Mouse (Mus musculus) limb, embryonic 11.5 days (tissue): Measurements from ENCODE around the gene Borcs7. TPM values are rescaled to one million over a fixed set of nuclear protein-coding genes. Genes with fewer than 3 reads are reported as not detected.

Experiments
- ATAC-seq: fragments of 200-750 bp; cut with Nextera tagmentation; 2 replicates; pipeline ENCODE4 v1.8.0; 2017; ENCODE audit warnings: low read depth; ENCODE audit not compliant: insufficient number of reproducible peaks, low FRiP score, low TSS enrichment
- DNase-seq: peaks from one replicate; pipeline ENCODE4 v3.0.0-alpha.2; 2015; ENCODE audit warnings: low spot score
- H3K27ac ChIP-seq: fragments of 300-500 bp; sonication (generic); replicated peaks from 2 replicates; pipeline ENCODE4 v1.5.1; 2014; ENCODE audit warnings: low read depth, mild to moderate bottlenecking, low read length
- H3K27me3 ChIP-seq: fragments of 300-500 bp; sonication (generic); 2 replicates; pipeline ENCODE4 v1.6.1; 2014; ENCODE audit warnings: mild to moderate bottlenecking, low read length, mixed read lengths; ENCODE audit not compliant: control insufficient read depth, insufficient read depth
- H3K36me3 ChIP-seq: fragments of 300-500 bp; sonication (generic); 2 replicates; pipeline ENCODE4 v1.6.1; 2014; ENCODE audit warnings: mild to moderate bottlenecking, low read length, moderate library complexity, mixed read lengths; ENCODE audit not compliant: control insufficient read depth, insufficient read depth
- H3K4me1 ChIP-seq: fragments of 300-500 bp; sonication (generic); 2 replicates; pipeline ENCODE4 v1.6.1; 2014; ENCODE audit warnings: low read length, mixed read lengths; ENCODE audit not compliant: control insufficient read depth, insufficient read depth
- H3K4me2 ChIP-seq: fragments of 300-500 bp; sonication (generic); 2 replicates; pipeline ENCODE4 v1.6.1; 2014; ENCODE audit warnings: low read depth, mild to moderate bottlenecking, moderate library complexity; ENCODE audit not compliant: severe bottlenecking
- H3K4me3 ChIP-seq: fragments of 300-500 bp; sonication (generic); 2 replicates; pipeline ENCODE4 v1.5.1; 2014; ENCODE audit warnings: low read depth, low read length
- H3K9ac ChIP-seq: fragments of 300-500 bp; sonication (generic); 2 replicates; pipeline ENCODE4 v1.6.1; 2014; ENCODE audit warnings: mild to moderate bottlenecking, low read length
- H3K9me3 ChIP-seq: fragments of 300-500 bp; sonication (generic); 2 replicates; pipeline ENCODE4 v1.6.1; 2016; ENCODE audit warnings: low read length; ENCODE audit not compliant: control insufficient read depth
- WGBS: fragments of 180-500 bp; shearing (Covaris S2); extraction: QIAGEN DNeasy Blood & Tissue Kit; methylation state at CpG from one replicate; pipeline ENCODE4 v1.1.7; 2014; 5-methylcytosine and 5-hydroxymethylcytosine counted together
- polyA plus RNA-seq: library from polyadenylated mRNA; unstranded; fragments of >200 nt; fragmentation: Nextera tagmentation; extraction: Ambion mirVana; gene quantifications from 2 replicates; pipeline ENCODE4 v1.2.1, GENCODE M21; 2014

Gene Borcs7
- polyA plus RNA-seq, 1 experiment from 2014 or later = 11.8 TPM

- H3K27ac ChIP-seq = no peak overlapping the region
- DNase-seq (no peak), ATAC-seq (no peak)
- H3K4me3 ChIP-seq = no peak overlapping the region
- 82% methylated on average over 9 of the region's 9 CpGs for WGBS
- H3K9me3 ChIP-seq = no peaks in the 10 kb centered on the region
- H3K36me3 ChIP-seq = no peaks in the 10 kb centered on the region
- H3K27me3 ChIP-seq = no peaks in the 10 kb centered on the region
- no peak overlapping the region for H3K4me2 ChIP-seq
- H3K4me1 ChIP-seq = no peaks in the 10 kb centered on the region
- no peak overlapping the region for H3K9ac ChIP-seq
Observed at GRCm38 (mm10) chr19:46744681-46745080, 55.0 kb downstream of the Borcs7 start.

- H3K27me3 ChIP-seq = no peaks in the 10 kb centered on the region
Observed at GRCm38 (mm10) chr19:46747799-46748198, 58.1 kb downstream of the Borcs7 start.

GRCm38 (mm10) chr19:46752235-46752634, 62.5 kb downstream of the Borcs7 start:
- WGBS = 92% methylated on average over 5 of the region's 5 CpGs
- Histone ChIP-seq H3K36me3 (no peaks in the 10 kb centered on the region), H3K27me3 (no peaks in the 10 kb centered on the region), H3K4me3 (no peak overlapping the region), H3K4me1 (no peaks in the 10 kb centered on the region), H3K27ac (no peak overlapping the region), H3K4me2 (no peak overlapping the region), H3K9ac (no peak overlapping the region), H3K9me3 (no peaks in the 10 kb centered on the region)
- no peak for DNase-seq
- no peak for ATAC-seq

More at GRCm38 (mm10) chr19:46747799-46748198, 58.1 kb downstream of the Borcs7 start:
- no peaks in the 10 kb centered on the region for H3K4me1 ChIP-seq
- H3K27ac ChIP-seq = no peak overlapping the region
- H3K9ac ChIP-seq = no peak overlapping the region
- ATAC-seq (no peak), DNase-seq (no peak)
- H3K36me3 ChIP-seq = no peaks in the 10 kb centered on the region
- no peak overlapping the region for H3K4me3 ChIP-seq
- no peak overlapping the region for H3K4me2 ChIP-seq
- 93% methylated on average over 3 of the region's 3 CpGs for WGBS
- H3K9me3 ChIP-seq = no peaks in the 10 kb centered on the region

Other genes starting within 250 kb of the Borcs7 start
- gene Trim8, start 188.2 kb upstream of the Borcs7 start, polyA plus RNA-seq = 16.7 and 18.0 TPM in 2 replicates
- 128 and 133 TPM in 2 replicates for gene Arl3, start 116.7 kb upstream of the Borcs7 start, polyA plus RNA-seq
- 15.2 and 15.6 TPM in 2 replicates for gene Sfxn2, start 116.5 kb upstream of the Borcs7 start, polyA plus RNA-seq
- 40.4 and 40.8 TPM in 2 replicates for gene Wbp1l, start 90.8 kb upstream of the Borcs7 start, polyA plus RNA-seq
- gene Cyp17a1, start 16.7 kb upstream of the Borcs7 start, polyA plus RNA-seq = not detected in 2 replicates
- 34.2 and 37.3 TPM in 2 replicates for gene As3mt, start 17.6 kb downstream of the Borcs7 start, polyA plus RNA-seq
- 2.4 and 2.5 TPM in 2 replicates for gene Cnnm2, start 71.7 kb downstream of the Borcs7 start, polyA plus RNA-seq